Mouse (Mus musculus) G1E (cell line): Measurements from ENCODE around the gene Ncor1.

ENCODE experiments used
- CTCF ChIP-seq: IDR thresholded peaks from 2 replicates; pipeline ENCODE4 v1.5.1; 2012; ENCODE audit warnings: low read depth, low read length, inconsistent platforms, mixed read lengths
- GATA1 ChIP-seq: IDR thresholded peaks from 2 replicates; pipeline ENCODE4 v1.6.1; 2012; ENCODE audit warnings: borderline replicate concordance, low read length, inconsistent platforms, mixed read lengths
- POLR2AphosphoS5 ChIP-seq: IDR thresholded peaks from 2 replicates; pipeline ENCODE4 v1.6.1; 2012; ENCODE audit warnings: low read depth, low read length, inconsistent platforms; ENCODE audit not compliant: insufficient replicate concordance

DNA sequence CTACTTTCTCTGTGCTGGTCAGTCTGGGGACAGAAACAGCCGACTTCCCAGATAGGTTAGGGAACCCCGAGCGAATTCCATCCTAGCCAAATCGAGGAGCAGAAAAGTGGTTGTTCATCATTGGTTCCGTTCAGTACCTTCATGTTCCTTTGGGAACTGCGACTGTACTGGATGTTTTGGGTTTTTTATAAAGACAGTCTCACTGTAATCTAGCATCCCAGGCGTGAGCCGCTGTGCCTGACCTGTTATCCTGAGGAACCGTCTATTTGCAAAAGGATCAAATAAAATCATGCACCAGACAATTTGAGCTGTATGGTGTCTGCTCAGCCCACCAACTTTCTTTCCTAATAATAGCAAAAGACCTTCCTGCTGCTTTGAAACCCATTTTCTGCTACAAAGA, 439 bp upstream of the Ncor1 start:
- TF ChIP-seq CTCF (no peak), POLR2AphosphoS5 (no peak), GATA1 (no peak)
